Mouse (Mus musculus): Measurements from ENCODE around the gene Eif3j1.

DNA sequence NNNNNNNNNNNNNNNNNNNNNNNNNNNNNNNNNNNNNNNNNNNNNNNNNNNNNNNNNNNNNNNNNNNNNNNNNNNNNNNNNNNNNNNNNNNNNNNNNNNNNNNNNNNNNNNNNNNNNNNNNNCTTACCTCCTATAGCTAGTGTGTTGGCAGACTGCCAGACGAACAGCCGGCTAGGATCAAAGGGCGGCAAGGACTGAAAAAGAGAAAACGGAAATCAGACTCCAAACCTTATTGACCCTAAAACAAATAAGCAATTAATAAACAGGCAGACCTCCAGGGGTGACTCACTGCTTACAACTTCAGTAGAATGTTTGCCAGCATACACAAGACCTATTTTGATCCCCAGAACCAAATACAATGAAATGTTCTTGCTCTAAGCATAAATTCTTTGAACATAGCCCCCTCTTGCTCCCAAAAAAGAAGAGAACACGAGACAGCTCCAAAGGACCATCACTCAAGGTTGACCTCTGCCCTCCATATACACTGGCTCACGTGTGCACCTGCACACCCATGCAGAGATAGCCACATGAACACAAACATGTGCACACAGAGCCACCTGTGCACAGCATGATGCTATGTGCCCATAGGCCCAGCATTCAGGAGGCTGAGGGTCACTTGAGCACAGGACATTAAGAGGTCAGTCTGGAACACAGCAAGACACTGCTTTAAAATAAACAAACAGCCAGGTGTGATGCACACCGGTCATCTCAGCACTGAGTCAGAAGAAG, 53.5 kb downstream of the Eif3j1 start:
- TF ChIP-seq POLR2A (IDR thresholded peaks at IDR 0.05; ENCODE audit: borderline replicate concordance, low read depth, low read length), result no peak
- TF ChIP-seq CTCF (IDR thresholded peaks at IDR 0.05; ENCODE audit: low read depth, low read length), result no peak
